Mouse (Mus musculus): ENCODE measurements around the gene Tmem247.
A peak's percentile ranks its signal among the peaks of the same experiment; 100 is the strongest.

The Tmem247 gene

DNA sequence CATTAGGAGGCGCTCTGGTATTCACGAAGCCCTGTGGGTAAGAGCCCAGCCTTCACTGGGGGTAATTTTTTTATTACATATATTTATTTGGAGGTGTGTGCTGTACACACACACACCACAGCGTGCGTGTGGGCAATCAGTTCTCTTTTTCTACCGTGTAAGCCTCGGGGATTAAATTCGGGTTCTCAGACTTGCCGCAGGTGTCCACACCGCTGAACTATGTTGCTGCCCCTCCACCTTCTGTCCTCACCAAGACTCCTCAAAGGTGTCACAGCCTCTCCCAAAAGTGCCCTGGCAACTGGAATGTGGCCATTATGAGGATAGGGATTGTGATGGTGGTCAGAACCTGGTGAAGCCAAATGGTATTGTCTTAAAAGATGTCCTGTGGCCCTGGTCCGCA lies at the start of gene Tmem247:
TSS of gene Tmem247 (plus strand) at position 301 of the 400 bp plus-strand sequence.
- no peak for DNase-seq

DNA sequence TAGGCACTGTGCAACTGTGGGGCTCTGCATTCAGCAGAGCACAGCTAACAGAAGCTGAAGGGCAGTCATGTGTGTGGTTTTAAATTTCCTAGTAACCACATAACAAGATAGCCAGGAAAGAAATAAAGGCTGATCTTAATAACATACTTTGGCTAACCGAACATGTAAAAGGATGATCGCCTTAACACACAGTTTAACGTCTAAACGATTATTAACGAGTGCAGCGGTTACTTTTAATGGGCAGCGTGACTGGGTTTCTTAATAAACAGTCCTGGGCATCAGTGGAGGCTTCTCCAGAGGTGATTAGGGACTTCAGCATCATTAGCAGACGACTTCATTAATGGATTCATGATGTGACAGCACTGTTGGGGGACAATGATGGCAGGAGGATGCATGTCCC lies 46.6 kb upstream of the Tmem247 start:
- no peak for DNase-seq

DNA sequence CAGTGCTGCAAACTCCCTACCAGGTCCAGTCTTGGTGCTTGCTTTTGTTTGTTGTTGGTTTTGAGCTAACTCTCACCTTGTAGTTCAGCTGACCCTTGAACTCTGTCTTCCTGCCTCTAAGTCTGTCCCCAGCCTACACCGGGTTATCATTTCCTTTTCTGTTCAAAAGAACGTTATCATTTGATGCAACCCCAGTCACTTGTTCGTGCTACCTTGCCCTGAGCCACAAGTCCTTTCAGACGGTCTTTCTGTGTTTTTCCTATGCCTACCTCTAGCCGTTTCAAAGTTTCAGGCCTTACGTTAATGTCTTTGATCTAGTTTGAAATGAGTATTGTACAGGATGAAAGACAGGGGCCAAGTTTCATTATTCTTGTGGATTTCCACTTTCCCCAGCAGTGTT lies 44.5 kb upstream of the Tmem247 start:
- DNase-seq: no peak

DNA sequence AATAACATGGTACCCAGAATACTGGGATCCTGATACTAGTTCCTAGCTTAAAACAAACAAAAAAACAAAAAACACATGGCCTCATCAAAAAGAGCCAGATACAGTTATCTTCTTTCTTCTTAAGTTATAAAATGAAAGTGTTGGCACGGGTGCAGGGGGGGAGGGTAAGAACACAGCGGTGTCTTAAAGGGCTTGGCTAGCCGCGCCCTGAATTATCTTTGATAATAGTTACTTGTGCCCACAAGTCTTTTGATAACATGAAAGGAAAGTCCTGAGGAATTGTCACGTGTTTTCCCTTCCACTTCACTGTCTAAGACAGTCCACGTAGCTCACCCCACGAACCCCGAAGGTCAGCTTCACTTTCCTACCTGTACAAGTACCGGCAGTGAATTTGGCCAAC lies 40.2 kb upstream of the Tmem247 start:
- no peak for DNase-seq

DNA sequence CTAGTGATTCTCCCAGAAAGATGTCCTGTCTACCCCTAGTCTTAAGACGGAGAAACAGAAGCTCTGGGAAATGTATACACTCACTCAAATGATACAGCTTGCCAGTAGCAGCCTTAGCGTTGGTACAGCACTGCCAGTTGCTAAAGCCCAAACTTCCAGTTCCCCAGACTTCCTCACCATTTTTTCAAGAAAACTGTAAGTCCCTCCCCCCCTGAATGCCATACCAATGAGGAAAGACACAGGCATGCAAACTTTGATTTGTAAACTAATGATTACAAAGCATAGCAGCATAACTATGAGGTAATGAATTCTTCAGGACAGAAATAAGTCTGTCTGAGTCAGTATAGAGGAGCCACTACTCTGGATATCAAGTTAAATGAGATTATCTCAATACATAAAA lies 39.4 kb upstream of the Tmem247 start:
- DNase-seq: no peak

DNA sequence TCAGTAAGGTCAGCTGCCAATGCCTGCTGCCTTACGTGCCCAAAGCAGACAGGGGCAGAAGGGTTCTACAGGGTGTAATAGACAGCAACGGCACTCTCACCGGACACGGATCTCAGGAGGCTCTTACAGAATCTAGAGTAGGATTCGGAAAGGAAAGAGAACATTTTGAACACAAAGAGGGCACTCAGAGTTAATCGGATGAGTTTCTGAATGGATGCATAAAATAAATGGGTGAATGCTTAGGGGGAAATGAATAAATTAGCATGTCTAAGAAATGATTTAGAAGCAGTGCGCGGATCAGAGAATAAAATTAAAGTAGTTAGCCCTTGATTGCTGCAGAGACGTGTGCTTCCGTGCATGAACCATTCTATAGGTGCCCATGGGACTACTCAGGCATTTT lies 37.1 kb upstream of the Tmem247 start:
- no peak for DNase-seq

DNA sequence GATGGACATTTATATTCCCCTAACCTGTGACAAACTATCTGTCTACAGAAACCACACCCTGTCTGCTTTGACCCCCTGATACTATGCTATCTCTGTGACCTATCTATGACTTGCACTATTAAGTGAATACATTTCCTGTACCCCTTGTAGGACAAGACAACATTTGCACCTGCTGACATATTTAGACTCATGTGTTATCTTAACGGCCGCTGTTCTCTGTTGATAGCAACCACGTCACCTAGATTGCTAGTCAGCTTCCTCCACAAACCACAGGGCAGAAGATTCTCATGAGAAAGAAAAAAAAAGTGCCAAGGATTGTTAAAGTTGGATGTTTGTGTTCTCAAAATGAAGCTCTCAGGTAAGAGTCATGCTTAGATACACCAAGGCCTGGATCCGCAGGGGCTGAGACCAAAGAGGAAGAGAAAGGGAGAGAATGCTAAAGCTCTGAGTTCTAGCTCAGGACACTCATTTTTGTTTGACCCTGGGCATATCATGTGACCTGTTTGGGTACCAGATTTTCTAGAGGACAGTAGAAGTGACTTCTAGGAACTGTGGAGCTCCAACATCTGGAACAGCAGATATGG lies 36.6 kb upstream of the Tmem247 start:
- DNase-seq: no peak

DNA sequence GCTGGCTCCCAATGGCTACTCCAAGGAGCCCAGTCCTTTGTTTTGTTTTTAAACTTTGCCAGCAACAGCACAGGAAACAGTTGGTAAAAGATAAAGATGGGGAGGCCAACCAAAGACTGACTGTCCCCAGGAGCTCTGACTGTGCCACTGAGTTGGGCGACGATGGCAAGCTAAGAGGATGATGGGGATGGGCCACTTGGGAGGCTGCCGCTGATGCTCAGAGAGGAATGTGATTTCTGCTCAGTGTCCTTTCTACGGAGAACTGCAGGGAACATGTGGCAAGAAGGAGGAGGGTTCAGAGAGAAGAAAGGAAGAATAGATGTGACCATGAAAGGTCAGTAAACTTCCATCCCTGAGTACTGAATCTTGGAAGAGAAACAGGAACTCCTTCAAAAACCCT lies 22.0 kb upstream of the Tmem247 start:
- DNase-seq: no peak

DNA sequence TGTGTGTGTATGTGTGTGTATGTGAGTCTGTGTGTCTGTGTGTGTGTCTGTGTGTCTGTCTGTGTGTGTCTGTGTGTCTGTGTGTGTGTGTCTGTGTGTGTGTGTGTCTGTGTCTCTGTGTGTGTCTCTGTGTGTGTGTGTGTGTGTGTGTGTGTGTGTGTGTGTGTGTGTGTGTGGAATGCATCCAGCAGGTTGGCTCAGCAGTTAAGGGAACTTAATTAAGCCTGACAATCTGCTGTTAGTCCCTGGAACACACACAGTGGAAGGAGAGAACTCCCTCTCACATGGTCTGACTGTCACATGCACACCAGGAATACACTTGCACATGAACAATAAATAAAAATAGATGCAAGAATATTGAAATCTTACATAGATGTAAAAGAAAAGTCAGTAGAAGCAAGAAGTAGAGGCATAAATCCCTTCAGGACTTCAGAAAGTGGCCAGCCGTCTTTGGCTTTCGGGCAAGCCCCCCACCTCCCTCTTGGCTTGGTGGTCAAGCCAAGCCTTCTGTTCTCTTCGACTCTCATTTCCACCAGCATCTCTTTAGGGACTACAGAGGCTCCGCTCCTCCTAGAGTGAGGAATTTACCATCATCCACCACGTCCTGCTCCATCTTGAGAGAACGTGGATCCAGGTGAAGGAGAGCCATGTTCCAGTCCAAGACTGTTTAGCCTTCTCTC lies 19.5 kb upstream of the Tmem247 start:
- DNase-seq: no peak

DNA sequence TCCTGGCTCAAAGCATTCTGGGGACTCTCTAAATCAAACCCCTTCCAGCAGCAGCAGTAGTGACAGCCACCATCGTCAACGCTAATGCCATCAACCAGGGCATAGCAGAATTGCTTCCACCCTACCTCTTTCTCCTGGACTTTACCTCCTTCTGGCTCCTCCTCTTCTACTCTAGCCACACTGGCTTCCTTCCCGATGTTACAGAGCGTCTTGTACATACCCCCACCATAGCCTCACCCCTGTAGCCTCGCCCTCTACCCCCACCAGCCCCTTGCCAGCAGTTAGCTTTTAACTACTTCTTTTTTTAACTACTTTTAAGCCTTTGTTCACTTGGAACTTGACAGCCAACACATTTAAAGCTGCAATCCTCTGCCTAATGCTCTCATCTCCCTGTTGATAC lies 17.3 kb upstream of the Tmem247 start:
- no peak for DNase-seq

DNA sequence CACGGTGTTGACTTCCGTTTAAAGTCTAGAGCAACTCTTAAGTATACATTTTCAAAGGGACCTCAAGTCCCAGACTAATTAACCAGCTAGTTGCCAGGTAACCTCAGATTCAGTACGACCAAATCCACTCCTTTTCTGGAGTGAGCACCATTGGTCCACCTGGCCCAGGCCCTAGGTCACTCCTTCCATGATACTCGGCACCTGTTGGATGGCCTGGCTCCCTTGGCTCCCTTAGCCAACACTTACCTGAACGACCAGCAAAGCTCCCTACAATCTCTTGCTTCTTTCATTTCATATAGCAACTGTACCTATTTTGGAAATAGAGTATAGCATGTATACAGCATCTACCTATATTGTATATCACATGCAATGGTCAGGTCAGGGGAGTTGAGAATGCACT lies 16.6 kb upstream of the Tmem247 start:
- DNase-seq: no peak

DNA sequence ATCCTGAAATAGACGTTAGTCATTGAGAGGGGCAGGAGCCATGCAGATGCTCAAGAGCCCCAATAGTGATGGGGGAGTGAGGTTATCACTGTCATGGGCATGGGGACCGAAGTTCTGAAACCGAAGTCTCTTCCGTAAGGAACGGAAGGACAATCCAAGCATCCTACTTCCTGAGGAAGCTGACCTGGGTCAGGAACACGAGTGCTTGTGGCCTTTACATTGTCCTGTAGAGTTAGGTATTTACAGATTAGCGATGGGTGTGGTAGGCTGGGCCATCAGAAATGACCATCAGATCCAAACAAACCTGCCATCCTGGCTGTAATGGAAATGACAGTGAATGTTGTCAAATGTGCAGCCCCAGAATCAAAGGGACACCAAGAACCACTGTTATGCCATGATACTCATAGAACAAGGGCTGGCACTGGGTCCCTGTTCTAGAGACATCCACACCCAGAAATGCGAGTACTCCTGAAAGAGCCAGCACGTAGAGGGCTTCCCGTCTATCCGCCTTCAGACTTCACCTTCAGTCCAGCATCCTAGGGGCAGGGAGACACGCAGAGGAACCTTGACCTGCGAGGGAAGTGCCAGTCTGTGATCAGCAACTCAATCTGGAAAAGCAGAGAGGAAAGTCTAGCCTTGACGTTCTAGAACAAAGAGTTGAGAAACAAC lies 14.6 kb upstream of the Tmem247 start:
- no peak for DNase-seq

DNA sequence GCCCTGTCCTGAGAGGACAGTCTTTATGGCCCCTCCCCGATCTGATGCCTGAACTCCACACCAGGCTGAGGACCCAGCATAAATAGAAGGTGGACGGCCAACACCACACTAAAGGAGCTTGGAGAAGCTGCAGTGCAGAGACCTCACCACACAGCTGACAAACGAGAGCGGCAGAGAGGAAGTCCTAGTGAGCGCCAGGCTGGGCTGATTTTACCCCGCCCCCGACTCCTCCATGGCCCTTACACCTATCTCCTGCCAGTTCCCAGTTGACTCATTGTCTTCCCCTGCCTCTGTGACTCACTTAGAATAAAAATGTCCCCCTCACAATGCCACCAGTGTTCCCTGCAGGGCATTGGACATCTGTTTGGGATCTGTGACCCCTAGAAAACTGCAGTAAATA lies 13.6 kb upstream of the Tmem247 start:
- DNase-seq: peak; percentile 30 to 35

DNA sequence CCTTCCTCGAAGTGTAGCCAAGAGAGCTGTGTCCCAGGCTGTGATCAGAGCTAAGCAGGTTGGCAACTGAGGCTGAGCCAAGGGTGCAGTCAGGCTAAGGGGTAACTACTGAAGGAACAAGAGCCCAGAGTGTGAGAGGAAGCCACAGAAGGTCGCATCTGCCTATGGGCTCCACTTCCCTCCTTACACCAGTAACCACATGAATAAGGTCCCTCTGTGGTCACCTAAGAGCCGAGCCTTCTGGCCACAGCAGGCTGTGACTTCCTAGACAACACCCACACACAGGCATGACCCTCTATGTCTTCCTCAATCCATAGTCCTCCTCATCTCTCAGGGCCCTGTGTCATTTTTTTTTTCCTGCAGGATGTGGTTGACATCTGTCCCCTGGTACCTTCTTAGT lies 12.9 kb upstream of the Tmem247 start:
- no peak for DNase-seq

DNA sequence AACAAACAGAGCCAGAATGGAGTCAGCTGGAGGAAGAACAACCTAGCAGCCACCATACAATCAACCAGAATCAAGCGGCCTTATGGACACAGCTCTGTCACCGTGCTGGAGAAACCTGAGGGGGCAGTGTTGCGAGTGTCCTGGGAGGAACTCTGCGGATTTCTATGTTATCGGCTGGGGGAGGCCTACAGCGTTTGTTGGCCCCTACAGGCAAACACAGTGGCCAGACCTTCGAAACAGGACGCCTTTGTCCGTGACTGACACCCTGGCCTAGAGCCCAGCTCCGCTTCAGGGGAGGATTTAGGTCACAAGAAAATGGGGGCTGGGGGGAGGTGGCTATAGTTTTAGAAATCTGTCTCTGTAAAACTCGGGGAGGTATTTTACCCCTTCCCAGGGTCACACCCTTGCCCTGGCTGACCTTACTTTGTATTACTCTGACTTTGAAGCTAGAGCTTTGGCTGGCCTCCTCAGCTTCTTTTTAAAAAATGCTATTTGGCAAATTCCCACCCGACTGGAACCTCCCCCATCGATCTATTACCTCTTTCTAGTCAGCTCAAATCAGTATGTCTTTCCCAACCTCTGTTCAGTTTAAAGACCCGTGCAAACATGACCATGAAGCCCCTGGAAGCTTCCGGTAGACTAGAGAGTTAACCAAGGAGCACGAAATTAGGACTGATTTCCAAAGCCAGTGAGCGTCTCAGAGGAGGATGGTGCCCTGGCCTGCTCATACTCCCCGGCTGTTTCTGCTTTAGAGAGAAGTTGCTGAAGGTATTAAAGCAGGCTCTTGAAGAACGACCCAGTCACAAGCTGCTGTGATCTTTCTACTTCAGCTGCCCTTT lies 11.6 kb upstream of the Tmem247 start:
- no peak for DNase-seq

DNA sequence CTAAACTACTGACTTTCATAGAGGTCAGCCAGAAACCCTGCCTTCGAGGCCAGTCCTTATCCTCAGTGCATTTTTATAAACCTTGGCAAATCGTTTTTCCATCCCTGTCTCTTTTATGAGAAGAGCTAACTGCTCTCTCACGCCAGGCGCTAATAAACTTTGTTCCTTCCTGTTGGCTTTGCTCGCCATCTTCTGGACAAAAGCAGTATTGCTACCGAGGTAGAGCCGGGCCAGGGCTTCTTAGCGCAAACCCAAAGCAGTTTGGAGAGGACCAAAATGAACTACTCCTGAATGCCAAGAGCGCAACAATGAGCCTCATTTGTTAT lies 11.0 kb upstream of the Tmem247 start:
- DNase-seq: peak; percentile 77 to 78

DNA sequence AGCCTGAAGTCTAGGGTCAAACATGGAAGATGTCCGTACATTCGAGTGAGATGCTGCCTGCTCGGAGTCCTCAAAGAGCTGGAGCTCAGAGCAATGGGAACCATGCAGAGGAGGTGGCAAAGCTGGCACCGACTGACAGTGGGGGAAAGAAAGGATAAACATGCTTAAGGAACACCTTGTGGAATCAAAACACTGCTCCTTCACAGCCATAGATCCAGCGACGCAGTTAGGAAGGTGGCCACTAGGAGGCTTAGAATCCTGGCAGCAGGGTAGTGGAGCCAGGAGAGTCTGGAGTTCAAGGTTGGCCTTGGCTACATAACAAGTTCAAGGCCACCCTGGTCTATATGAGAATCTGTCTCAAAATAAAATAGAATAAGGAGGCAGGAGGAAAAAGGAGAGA lies 10.5 kb upstream of the Tmem247 start:
- no peak for DNase-seq

DNA sequence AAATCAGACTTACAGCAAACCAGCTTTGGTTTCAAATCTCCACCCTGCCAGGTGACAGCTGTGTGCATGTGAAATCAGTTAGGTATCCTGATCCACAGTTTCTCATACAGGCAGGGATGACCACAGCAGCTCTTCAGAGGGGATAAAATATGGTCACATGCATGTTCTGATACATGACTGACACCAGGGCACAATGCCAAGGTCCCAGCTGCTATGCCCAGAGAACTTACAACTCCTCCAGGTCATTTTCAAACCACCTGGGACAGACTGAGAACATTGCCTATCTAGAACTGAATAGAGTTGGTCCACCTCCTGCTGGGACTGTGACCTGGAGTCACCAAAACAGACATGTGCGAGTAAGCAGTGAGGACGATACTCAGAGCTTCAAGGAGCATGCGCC lies 10.1 kb upstream of the Tmem247 start:
- DNase-seq: no peak

DNA sequence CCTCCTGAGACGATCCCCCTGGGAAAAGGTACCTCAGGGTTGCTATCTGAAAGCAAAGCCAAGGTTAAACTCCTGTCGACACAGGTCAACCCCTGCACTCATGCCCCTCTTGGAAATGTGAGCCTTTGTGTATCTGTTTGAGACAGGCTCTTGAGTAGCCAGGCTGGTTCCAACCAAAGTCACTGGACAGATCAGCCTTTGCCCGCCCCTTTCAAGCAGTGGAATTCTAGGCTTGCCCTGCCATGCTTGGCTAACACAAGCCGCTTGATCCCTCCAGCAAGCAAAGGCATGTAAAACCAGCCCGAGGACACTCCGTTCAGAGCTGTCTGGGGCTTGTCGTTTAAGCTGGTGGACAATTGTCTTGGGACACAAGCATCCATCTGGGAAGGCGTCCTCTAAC lies 8.8 kb upstream of the Tmem247 start:
- DNase-seq: no peak

DNA sequence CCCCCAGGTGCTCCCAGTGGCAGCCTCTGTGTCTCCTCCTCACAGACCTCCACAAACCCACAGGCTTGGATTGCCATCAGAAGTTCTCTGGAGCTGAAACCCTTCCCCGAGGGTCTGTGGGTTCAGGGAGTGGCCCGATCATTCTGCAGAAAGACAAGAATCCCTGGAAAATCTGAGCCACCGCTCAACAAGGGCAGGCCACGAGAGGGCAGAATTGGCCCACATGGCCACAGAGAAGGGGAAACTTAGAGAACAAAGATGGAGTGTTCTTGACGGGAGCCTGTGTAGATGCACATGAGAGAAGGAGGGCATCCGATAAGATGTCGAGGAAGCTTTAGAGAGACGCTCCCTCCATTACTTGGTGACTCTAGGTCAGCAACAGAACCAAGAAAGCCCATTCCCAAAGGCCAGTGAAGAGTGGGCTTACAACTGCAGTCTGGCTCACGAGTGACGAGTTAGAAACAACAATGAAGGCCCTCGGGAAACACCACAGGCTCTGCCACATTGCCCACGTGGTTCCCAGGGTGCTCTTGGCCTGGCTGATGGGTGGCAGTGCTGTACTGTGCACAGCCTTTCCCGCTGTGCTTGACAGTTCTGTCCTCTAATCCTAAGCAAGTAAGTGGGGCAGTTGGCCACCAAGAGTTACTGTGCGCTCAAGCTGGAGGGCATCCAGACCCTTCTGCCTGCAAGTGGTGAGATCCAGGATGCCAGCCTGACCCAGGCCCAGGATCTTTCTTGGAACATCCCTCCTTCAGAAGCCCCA lies 7.2 kb upstream of the Tmem247 start:
- DNase-seq: no peak

DNA sequence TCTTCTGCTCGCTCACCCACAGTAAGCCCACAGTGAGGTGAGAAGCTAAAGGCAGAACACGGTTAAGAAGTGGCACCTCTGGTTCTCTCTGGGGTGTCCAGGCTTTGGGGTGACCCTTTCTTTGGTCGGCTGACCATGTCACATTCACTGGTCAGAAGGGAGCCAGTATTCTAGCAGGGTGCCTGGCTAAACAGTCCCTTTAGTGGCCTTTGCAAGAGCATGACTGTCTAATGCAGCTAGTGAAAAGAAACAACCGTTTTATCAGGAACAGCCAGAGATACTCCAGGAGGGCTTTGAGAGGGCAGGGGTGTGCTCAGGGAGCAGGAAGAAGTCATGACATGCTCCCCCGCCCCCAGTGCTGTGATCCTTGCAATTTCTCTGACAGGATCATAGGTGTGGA lies 5.9 kb upstream of the Tmem247 start:
- no peak for DNase-seq

DNA sequence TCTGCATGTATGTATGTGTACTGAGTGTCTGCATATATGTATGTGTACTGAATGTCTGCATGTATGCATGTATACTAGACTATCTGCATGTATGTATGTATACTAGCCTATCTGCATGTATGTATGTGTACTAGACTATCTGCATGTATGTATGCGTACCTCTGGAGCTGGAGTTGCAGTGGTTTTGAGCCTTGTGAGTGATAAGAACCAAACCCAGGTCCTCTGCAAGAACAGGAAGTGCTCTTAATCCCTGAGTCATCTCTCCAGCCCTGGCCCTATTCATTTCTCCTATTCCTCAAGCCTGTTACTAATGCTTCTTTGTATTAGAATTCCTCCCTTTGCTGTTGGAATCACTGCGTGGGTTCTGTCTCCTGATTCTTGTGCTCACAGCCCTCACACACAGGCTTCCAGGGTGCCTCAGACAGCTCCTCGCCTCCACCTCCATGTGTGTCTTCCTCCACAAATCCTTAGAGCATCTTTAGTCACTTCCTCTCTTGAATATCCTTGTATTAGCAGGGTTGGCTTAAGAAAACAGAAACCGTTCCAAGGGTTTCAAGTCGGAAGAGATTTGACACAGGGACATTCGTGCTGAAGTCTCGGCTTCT lies 4.0 kb upstream of the Tmem247 start:
- no peak for DNase-seq

DNA sequence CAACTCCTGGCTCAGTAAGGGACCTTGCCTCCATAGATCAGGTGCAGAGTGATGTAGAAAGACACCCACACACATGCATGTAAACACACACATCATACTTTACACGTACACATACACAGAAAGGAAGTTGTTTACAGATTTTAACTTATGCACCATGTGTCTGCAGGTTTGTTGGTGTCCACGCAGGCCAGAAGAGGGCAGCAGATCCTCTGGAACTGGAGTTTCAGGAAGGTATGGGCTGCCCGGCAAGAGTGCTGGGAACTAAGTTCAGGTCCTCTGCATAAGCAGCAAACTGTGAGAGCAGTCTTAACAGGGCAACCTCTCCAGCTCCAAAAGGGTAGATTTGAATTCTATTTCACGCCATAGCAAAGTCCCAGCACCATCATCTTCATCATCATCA lies 1.6 kb upstream of the Tmem247 start:
- DNase-seq: no peak
